Mouse (Mus musculus) intestine, embryonic 15.5 days (tissue): ENCODE results near the gene Myo18b. TPM values are rescaled to one million over a fixed set of nuclear protein-coding genes. Genes with fewer than 3 reads are reported as not detected.

ENCODE experiments used
- ATAC-seq: fragments of 200-750 bp; cut with Nextera tagmentation; 2 replicates; pipeline ENCODE4 v1.8.0; 2017; ENCODE audit warnings: moderate TSS enrichment, moderate library complexity
- H3K27ac ChIP-seq: fragments of 300-500 bp; sonication (generic); 2 replicates; pipeline ENCODE4 v1.5.1; 2015; ENCODE audit warnings: mild to moderate bottlenecking, inconsistent platforms
- H3K27me3 ChIP-seq: fragments of 300-500 bp; sonication (generic); replicated peaks from 2 replicates; pipeline ENCODE4 v1.6.1; 2015; ENCODE audit warnings: inconsistent platforms
- H3K36me3 ChIP-seq: fragments of 300-500 bp; sonication (generic); 2 replicates; pipeline ENCODE4 v1.6.1; 2015; ENCODE audit warnings: inconsistent platforms
- H3K4me1 ChIP-seq: fragments of 300-500 bp; sonication (generic); replicated peaks from 2 replicates; pipeline ENCODE4 v1.6.1; 2015; ENCODE audit warnings: inconsistent platforms
- H3K4me2 ChIP-seq: fragments of 300-500 bp; sonication (generic); replicated peaks from 2 replicates; pipeline ENCODE4 v1.6.1; 2015; ENCODE audit warnings: mild to moderate bottlenecking, inconsistent platforms
- H3K4me3 ChIP-seq: fragments of 300-500 bp; sonication (generic); replicated peaks from 2 replicates; pipeline ENCODE4 v1.5.1; 2015; ENCODE audit warnings: inconsistent platforms
- H3K9ac ChIP-seq: fragments of 300-500 bp; sonication (generic); 2 replicates; pipeline ENCODE4 v1.6.1; 2015; ENCODE audit warnings: inconsistent platforms
- H3K9me3 ChIP-seq: fragments of 300-500 bp; sonication (generic); 2 replicates; pipeline ENCODE4 v1.6.1; 2016; ENCODE audit warnings: inconsistent platforms
- WGBS: fragments of 180-500 bp; shearing (Covaris S2); methylation state at CpG from one replicate; pipeline ENCODE4 v1.1.7; 2015; 5-methylcytosine and 5-hydroxymethylcytosine counted together
- polyA plus RNA-seq: library from polyadenylated mRNA; unstranded; fragments of >200 nt; fragmentation: Nextera tagmentation; extraction: Ambion mirVana; gene quantifications from 2 replicates; pipeline ENCODE4 v1.2.1, GENCODE M21; 2015

Myo18b gene
- polyA plus RNA-seq, 1 experiment from 2014 or later: 0.39 TPM

DNA sequence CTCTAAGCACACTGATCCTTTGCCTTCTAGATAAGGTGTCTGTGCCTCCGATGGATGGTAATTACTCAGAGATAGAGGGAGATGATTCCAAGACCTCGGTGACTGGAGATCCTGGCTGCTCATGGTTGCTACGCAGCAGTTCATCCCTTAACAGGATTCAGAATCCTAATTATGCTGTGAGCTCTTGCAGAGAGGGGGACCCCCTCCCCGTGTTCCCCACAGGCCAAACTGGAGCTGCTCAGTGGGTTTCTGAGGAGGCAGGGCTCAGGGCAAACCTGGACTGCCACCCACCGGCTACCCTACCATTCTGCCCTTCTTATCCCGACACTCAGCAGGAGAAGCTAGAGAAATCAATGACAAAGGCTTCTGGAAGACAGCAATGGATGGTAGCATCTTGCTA is 54.3 kb downstream of the Myo18b start:
- 59% methylated on average over 6 of the region's 6 CpGs for WGBS
- Histone ChIP-seq H3K36me3 (no peaks in the 10 kb centered on the region), H3K4me1 (no peaks in the 10 kb centered on the region), H3K27me3 (no peaks in the 10 kb centered on the region), H3K27ac (no peak overlapping the region), H3K9ac (no peak overlapping the region), H3K4me3 (no peak overlapping the region), H3K9me3 (no peaks in the 10 kb centered on the region), H3K4me2 (no peak overlapping the region)
- ATAC-seq: no peak

GRCm38 (mm10) chr5:112834896-112835295 is 61.3 kb downstream of the Myo18b start:
- Histone ChIP-seq H3K27ac (no peak overlapping the region), H3K27me3 (no peaks in the 10 kb centered on the region), H3K4me1 (no peaks in the 10 kb centered on the region), H3K9ac (no peak overlapping the region), H3K4me2 (no peak overlapping the region), H3K9me3 (no peaks in the 10 kb centered on the region), H3K4me3 (no peak overlapping the region), H3K36me3 (no peaks in the 10 kb centered on the region)
- no peak for ATAC-seq

DNA sequence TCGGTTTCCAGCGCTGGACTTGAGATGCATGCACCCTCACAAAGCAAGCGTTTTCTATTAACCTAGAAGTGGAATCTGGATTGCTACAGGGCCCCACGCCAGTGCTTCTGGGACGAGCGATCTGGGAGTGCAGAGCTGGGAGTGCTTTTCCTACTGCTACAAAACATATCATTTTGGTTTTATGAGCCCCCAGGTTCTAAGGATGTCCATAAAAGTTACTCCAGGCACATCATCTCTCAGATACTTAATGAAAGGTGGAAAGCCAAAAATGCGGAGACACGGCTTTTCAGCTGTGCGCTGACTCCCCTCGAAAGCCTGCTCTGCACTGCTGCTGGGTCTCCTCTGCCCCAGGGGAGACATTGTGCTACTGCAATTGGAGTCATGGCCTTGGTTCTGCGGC is 62.3 kb downstream of the Myo18b start:
- Histone ChIP-seq H3K27ac (no peak overlapping the region), H3K9ac (no peak overlapping the region), H3K4me1 (no peaks in the 10 kb centered on the region), H3K9me3 (no peaks in the 10 kb centered on the region), H3K4me3 (no peak overlapping the region), H3K4me2 (no peak overlapping the region), H3K36me3 (no peaks in the 10 kb centered on the region), H3K27me3 (no peaks in the 10 kb centered on the region)
- no peak for ATAC-seq
- 69% methylated on average over 11 of the region's 11 CpGs for WGBS

DNA sequence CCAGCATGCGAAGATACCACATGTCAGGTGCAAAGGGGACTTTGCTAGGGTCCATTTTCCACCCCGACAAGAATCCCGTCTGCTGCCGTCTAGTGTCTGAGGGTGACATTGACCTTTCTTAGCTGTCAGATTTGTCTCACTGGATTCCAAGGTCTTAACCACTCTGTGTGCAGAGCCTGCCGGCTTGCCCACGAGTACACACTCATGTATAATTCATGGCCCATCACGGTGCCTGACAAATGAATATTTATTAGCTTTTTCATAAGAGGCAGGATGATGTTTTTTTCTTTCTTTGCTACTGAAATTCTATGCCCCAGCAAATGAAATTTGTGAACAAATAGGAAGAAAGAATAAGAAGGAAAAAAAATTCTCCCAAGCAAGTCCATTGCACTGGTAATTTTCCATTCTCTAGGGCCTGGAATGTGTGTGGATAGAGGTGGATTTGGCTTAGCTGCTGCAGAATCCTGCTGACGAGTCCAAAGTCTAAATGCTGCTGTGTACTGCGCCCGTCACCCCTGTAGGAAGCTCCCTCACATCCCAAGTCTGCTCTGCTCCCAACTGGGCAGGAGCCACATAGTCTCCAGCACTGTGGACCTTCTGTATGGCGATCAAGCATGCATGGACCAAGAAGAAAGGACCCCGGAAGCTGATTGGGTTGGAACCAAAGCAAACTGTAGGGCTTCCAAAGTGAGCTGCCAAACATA is 70.9 kb downstream of the Myo18b start:
- Histone ChIP-seq H3K9ac (no peak overlapping the region), H3K4me2 (no peak overlapping the region), H3K27me3 (no peaks in the 10 kb centered on the region), H3K9me3 (no peaks in the 10 kb centered on the region), H3K27ac (no peak overlapping the region), H3K36me3 (no peaks in the 10 kb centered on the region), H3K4me1 (no peaks in the 10 kb centered on the region), H3K4me3 (no peak overlapping the region)
- ATAC-seq: no peak
- 74% methylated on average over 12 of the region's 12 CpGs for WGBS

DNA sequence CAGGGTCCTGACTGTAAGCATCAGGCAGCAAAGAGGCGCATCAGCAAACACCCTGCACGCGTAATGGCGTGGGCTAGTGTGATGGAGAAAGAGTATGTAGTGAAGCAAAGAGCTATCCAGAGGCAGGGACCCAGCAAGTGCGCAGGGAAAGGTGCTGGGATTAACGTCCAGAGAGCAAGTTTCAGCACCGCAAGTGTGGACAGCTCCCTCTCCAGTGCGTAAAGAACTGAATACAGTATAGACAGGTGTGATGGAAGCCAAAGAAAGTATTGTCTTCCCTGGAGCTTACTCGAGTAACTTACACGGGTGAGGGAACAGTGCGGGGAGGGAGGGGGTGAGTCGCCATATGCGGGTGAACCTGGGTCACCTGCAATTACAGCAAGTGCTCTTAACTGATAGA is 71.8 kb downstream of the Myo18b start:
- H3K27ac ChIP-seq: no peak overlapping the region
- no peak overlapping the region for H3K9ac ChIP-seq
- no peak overlapping the region for H3K4me2 ChIP-seq
- 40% methylated on average over 13 of the region's 13 CpGs for WGBS
- H3K36me3 ChIP-seq: no peaks in the 10 kb centered on the region
- H3K27me3 ChIP-seq: no peaks in the 10 kb centered on the region
- ATAC-seq: no peak
- no peaks in the 10 kb centered on the region for H3K9me3 ChIP-seq
- H3K4me3 ChIP-seq: no peak overlapping the region
- H3K4me1 ChIP-seq: no peaks in the 10 kb centered on the region

DNA sequence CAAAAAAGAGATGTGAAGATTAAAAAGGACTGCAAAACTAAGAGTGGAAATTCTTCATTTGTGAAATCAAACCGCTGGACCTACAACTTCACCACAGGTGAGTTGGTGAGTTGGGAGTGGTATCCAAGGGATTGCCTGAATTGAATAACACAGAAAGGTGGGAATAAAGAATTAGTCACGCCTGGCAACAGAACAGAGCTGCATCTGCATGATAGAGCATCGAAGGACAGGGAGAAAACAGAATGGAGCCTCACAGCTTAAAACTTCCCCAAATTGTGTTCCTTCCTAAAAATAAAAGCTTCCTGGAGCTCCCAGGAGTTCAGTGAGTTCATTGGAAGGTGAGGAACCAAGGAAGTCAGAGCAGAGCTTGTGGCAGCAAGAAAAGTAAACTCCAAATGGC is 73.7 kb downstream of the Myo18b start:
- H3K9me3 ChIP-seq: no peaks in the 10 kb centered on the region
- no peaks in the 10 kb centered on the region for H3K4me1 ChIP-seq
- H3K4me2 ChIP-seq: no peak overlapping the region
- WGBS: 75% methylated on average over 3 of the region's 3 CpGs
- no peak overlapping the region for H3K4me3 ChIP-seq
- no peaks in the 10 kb centered on the region for H3K36me3 ChIP-seq
- no peaks in the 10 kb centered on the region for H3K27me3 ChIP-seq
- no peak overlapping the region for H3K9ac ChIP-seq
- ATAC-seq: no peak
- no peak overlapping the region for H3K27ac ChIP-seq

DNA sequence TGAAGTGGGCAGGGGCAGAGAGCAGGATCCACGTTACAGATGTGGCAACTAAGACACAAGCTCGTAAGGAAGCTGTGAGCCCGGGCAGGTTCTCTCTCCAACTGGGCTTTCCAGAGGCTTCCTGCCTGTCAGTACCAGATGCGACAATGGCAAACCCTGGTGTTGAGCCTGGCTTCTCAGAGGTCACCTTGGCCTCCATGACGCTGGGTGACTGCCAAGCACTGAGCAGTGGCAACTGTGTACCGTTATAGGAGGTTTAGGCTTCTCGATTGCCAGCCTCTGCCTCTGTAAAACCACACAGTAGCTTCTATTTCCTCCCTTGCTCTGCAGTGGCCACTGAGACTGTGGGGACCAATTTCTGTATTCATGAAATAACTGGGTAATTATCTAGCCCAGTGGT is 81.1 kb downstream of the Myo18b start:
- no peak overlapping the region for H3K9ac ChIP-seq
- no peak overlapping the region for H3K27ac ChIP-seq
- H3K9me3 ChIP-seq: no peaks in the 10 kb centered on the region
- no peak overlapping the region for H3K4me2 ChIP-seq
- H3K27me3 ChIP-seq: no peaks in the 10 kb centered on the region
- 83% methylated on average over 7 of the region's 7 CpGs for WGBS
- H3K4me1 ChIP-seq: no peaks in the 10 kb centered on the region
- no peak overlapping the region for H3K4me3 ChIP-seq
- no peaks in the 10 kb centered on the region for H3K36me3 ChIP-seq
- ATAC-seq: no peak

DNA sequence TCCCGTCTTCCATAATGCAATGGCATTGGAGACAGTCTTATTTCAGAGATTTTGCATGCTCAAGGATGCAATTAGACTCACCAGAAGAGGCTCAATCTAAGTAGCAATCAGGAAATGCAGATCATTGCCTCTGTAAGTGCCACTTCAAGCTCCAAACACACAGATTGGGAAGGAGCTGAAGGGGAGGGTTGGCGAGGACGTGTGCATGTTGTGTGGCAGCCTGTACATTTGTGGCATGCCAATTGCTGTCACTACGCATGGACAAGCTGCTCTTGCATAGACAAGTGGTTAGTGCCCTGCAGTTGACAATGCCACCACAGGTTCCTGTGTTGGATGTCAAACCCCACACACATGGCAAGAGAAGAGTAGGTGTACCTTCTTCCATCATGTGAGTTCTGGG is 88.5 kb downstream of the Myo18b start:
- H3K27ac ChIP-seq: no peak overlapping the region
- ATAC-seq: no peak
- H3K36me3 ChIP-seq: no peaks in the 10 kb centered on the region
- 89% methylated on average over 4 of the region's 4 CpGs for WGBS
- no peak overlapping the region for H3K9ac ChIP-seq
- no peak overlapping the region for H3K4me3 ChIP-seq
- no peaks in the 10 kb centered on the region for H3K27me3 ChIP-seq
- no peaks in the 10 kb centered on the region for H3K9me3 ChIP-seq
- H3K4me2 ChIP-seq: no peak overlapping the region
- H3K4me1 ChIP-seq: no peaks in the 10 kb centered on the region

DNA sequence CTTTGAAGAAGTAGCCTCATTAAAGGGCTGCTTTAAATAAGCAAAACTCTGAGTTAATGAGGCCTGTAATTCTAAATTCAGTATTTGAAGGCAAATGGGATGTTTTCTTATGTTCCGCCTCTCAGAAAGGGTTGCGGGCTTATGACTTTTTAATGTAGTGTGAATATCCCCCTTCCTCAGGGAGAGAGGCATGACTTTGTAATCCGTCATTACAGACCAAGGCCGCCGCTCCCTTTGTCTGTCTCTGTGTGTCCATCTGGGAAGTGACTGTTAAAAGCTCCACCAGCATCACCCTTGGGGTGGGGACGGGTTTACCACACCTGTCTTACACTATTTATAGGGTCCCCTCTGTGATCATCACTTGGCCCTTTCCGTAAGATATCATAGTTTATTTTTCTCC is 100.1 kb downstream of the Myo18b start:
- H3K27me3 ChIP-seq: no peaks in the 10 kb centered on the region
- ATAC-seq: no peak
- WGBS: 81% methylated on average over 7 of the region's 7 CpGs

GRCm38 (mm10) chr5:112791792-112792780 is 104.1 kb downstream of the Myo18b start:
- no peak overlapping the region for H3K27ac ChIP-seq
- no peak overlapping the region for H3K4me2 ChIP-seq
- H3K9ac ChIP-seq: no peak overlapping the region
- H3K36me3 ChIP-seq: no peaks in the 10 kb centered on the region
- WGBS: 76% methylated on average over 15 of the region's 15 CpGs
- H3K27me3 ChIP-seq: no peaks in the 10 kb centered on the region
- no peaks in the 10 kb centered on the region for H3K9me3 ChIP-seq
- no peaks in the 10 kb centered on the region for H3K4me1 ChIP-seq
- ATAC-seq: no peak
- no peak overlapping the region for H3K4me3 ChIP-seq

More for the DNA sequence above, 100.1 kb downstream of the Myo18b start:
- Histone ChIP-seq H3K36me3 (no peaks in the 10 kb centered on the region), H3K4me2 (no peak overlapping the region), H3K9ac (no peak overlapping the region), H3K4me1 (no peaks in the 10 kb centered on the region), H3K9me3 (no peaks in the 10 kb centered on the region), H3K27ac (no peak overlapping the region), H3K4me3 (no peak overlapping the region)

- no peak overlapping the region for H3K27ac ChIP-seq
- no peaks in the 10 kb centered on the region for H3K36me3 ChIP-seq
- ATAC-seq: no peak
- H3K4me3 ChIP-seq: no peak overlapping the region
- whole genome bisulfite sequencing: 58% methylated on average over 4 of the region's 4 CpGs
- no peaks in the 10 kb centered on the region for H3K27me3 ChIP-seq
- H3K4me1 ChIP-seq: no peaks in the 10 kb centered on the region
- no peaks in the 10 kb centered on the region for H3K9me3 ChIP-seq
- no peak overlapping the region for H3K9ac ChIP-seq
- no peak overlapping the region for H3K4me2 ChIP-seq
Observed at GRCm38 (mm10) chr5:112790376-112791111, 105.6 kb downstream of the Myo18b start.

GRCm38 (mm10) chr5:112788441-112788840 is 107.7 kb downstream of the Myo18b start:
- no peaks in the 10 kb centered on the region for H3K9me3 ChIP-seq
- no peak overlapping the region for H3K4me3 ChIP-seq
- H3K4me1 ChIP-seq: no peaks in the 10 kb centered on the region
- WGBS: 94% methylated on average over 2 of the region's 2 CpGs
- no peak overlapping the region for H3K4me2 ChIP-seq
- no peaks in the 10 kb centered on the region for H3K27me3 ChIP-seq
- ATAC-seq: no peak
- no peak overlapping the region for H3K27ac ChIP-seq
- H3K36me3 ChIP-seq: no peaks in the 10 kb centered on the region
- no peak overlapping the region for H3K9ac ChIP-seq
